Mouse (Mus musculus): ENCODE results near the gene Olfr5.
"Not testable (repeated sequence)": the region's sequence is repeated elsewhere in the genome, so short reads cannot be mapped to it uniquely, and the experiment has no call there.

The Olfr5 gene

GRCm38 (mm10) chr7:6486841-6487240, at the start of gene Olfr5:
TSS of gene Olfr5 (minus strand) at chr7:6486941.
- no peak for DNase-seq (ENCODE audit: low read depth, low spot score)

DNA sequence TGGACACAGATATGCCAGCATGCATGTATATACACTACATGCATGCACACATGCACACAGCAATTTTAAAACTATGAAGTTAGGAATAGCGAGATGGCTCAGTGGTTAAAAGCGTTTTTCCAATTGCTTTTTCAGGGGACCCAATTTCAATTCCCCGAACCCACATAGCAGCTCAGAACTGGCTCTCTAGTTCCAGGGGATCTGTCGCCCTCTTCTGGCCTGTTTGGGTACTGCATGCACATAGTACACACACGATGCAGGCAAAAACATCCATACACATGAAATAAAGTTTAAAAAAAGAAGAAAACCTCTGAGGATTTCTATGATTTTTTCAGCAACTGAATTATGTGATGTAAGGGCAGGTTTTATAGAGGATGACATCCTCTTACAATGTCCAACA, 39.4 kb upstream of the Olfr5 start:
- peak; percentile 15 for DNase-seq (ENCODE audit: low read depth, low spot score)

GRCm38 (mm10) chr7:6525001-6525400, 38.3 kb upstream of the Olfr5 start:
- no peak for DNase-seq (ENCODE audit: low read depth, low spot score)

DNA sequence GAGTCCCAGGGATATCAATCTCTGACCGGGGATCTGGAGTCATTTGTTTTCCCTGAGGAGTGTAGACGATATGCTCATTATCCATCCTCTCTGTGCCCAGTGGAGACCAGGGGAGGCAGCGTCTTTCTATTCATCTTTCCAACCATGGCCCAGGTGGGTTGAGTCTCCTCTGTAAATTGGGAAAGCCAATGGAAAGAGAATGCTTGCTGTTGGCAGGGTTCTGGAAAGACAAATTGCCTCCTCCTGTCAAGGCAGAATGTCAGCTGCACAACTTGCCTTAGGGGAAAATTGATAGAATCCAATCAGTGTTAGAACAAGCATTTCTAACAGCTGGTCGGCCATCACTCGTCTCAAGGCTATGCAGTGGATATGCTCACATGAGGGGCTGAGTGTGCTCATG, 36.1 kb upstream of the Olfr5 start, which contains the start of gene Olfr1349:
TSS of gene Olfr1349 (minus strand) at position 101 of the 400 bp plus-strand sequence.
- no peak for DNase-seq (ENCODE audit: low read depth, low spot score)

DNA sequence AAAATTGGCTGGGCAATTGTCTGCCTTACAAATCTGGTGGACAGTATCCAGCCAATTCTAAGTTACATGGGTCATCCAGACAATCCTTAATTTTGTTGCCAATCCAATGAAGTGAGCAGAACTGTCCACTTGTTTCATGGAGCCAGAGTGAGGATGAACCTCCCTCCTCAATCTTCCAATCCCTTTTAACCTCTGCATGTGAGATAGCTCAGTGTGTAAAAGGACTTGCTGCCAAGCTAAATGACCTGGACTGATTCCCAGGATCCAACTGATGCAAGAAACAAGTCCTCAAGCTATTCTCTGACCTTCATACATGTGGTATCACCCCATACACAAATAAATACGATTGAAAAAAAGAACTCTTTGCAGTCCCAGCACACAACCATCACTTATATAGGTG, 34.9 kb upstream of the Olfr5 start:
- no peak for DNase-seq (ENCODE audit: low read depth, low spot score)

DNA sequence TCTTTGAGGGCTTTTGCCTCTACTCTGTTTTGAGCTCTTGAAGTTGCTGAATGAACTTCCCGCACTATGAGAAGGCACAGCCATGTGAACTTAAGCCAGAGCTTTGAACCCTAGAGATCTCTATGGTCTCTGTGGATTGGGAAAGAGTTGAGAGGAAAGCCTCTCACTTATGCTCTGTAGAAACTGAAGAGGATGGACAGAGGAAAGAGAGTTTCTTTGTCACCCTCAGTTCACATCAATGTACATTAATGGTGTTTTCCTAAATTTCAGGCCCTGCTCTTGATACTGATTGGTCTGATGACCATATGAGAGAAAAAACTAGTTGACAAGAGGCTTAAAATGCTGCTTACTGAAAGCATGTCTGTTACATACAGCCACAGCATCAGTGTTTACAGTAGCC, 21.9 kb upstream of the Olfr5 start, which contains the start of gene Olfr1348:
TSS of gene Olfr1348 (minus strand) at position 101 of the 400 bp plus-strand sequence.
- DNase-seq (ENCODE audit: low read depth, low spot score) = no peak

GRCm38 (mm10) chr7:6499655-6500054, 12.9 kb upstream of the Olfr5 start, which contains the start of gene Olfr1347:
TSS of gene Olfr1347 (minus strand) at chr7:6499755.
- DNase-seq (ENCODE audit: low read depth, low spot score) = no peak

- DNase-seq (ENCODE audit: low read depth, low spot score) = not testable (repeated sequence)
Measured at GRCm38 (mm10) chr7:6477633-6478032, 9.1 kb downstream of the Olfr5 start.

- DNase-seq (ENCODE audit: low read depth, low spot score) = no peak
Measured at GRCm38 (mm10) chr7:6466951-6467350, 19.8 kb downstream of the Olfr5 start, which contains the start of gene Olfr1346. TSS of gene Olfr1346 (plus strand) at chr7:6467101.

DNA sequence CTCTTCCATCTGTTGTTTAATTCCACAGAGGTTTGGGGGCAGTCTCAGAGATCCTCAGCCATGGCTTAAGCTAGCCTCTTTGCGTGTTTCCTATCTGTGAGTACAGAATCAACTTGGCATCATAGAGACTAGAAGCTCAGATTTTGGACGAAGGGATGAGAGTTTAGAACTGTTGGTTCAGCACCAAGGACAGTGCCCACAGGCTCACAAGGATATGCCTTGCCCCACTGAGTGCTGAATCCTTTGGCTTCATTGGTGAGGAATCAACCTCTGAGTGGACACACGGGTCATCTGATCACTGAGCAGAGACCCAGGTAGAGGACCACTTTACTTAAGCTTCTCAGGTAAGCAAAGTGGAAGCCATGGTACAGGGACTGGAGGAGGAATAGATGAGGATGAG, 30.3 kb downstream of the Olfr5 start:
- no peak for DNase-seq (ENCODE audit: low read depth, low spot score)

- DNase-seq (ENCODE audit: low read depth, low spot score) = no peak
Measured at GRCm38 (mm10) chr7:6455868-6456267, 30.9 kb downstream of the Olfr5 start, which contains the start of gene Olfr1336. TSS of gene Olfr1336 (plus strand) at chr7:6456168.

- no peak for DNase-seq (ENCODE audit: low read depth, low spot score)
Measured at GRCm38 (mm10) chr7:6447771-6448170, 39.0 kb downstream of the Olfr5 start.

DNA sequence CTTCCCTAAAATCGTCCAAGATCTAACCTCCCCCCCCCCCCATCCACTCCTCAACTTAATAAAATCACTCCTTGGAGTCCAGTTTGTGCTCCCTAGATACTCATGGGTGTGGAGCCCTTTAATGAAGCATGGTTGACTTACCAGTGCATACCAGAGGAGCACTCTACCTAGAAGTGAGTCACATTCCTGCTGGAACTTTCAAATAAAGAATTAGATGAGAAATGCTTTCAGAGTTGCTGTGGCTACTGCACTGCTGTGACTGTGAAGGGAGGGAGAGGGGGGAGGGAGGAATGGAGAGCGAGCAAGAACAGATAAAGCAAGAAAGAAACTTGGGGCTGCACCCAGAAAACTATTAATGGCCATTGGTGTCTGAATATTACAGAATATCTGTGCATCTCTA, 45.6 kb downstream of the Olfr5 start:
- DNase-seq (ENCODE audit: low read depth, low spot score) = no peak

DNA sequence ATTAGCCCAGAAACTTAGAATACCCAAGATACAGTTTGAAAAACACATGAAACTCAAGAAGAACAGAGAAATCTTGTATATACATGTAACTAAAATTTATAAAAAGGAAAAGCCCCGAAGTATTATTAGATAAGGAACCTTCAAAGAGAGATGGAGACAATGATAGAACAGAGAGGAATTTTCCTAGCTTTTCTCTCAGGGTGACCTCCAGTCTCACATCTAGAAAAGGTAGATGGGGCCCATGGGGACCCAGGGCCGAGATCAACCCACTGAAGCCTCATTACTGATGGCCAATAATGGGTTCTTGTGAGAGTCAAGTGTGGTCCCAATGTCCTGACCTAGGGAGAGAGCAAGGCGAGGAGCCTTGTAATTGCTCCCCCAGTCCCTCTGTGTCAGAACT, 48.4 kb downstream of the Olfr5 start, which contains the start of gene Olfr1344:
TSS of gene Olfr1344 (plus strand) at position 301 of the 400 bp plus-strand sequence.
- no peak for DNase-seq (ENCODE audit: low read depth, low spot score)

GRCm38 (mm10) chr7:6430342-6430741, 56.4 kb downstream of the Olfr5 start:
- no peak for DNase-seq (ENCODE audit: low read depth, low spot score)

- DNase-seq (ENCODE audit: low read depth, low spot score) = no peak
Measured at GRCm38 (mm10) chr7:6429381-6429780, 57.4 kb downstream of the Olfr5 start.

Data from retina, adult 2 months (tissue).